Mouse (Mus musculus): Measurements from ENCODE around the gene Spsb1. TPM values are rescaled to one million over a fixed set of nuclear protein-coding genes. Genes with fewer than 3 reads are reported as not detected.

Spsb1 gene
- total RNA-seq (2021): 10 to 100 TPM; 30.3 to 33.3 TPM
- long read RNA-seq, experiment 1, transcript Spsb1-201 (3 exons, 3,092 nt): major isoform, 17 of 24 reads
- long read RNA-seq, experiment 1, partial matches to known transcripts: 0 of 24 reads
- long read RNA-seq, experiment 1, other reads (novel, unspliced or antisense): 4 of 24 reads
- long read RNA-seq, experiment 2, transcript Spsb1-201 (3 exons, 3,092 nt): major isoform, 22 of 27 reads
- long read RNA-seq, experiment 2, partial matches to known transcripts: 0 of 27 reads
- long read RNA-seq, experiment 2, other reads (novel, unspliced or antisense): 3 of 27 reads

GRCm38 (mm10) chr4:149954893-149955439 lies at the start of gene Spsb1:
Spsb1 (minus strand) TSS chr4:149955043.
- peak within 1 kb of the TSS; percentile 93 for H3K4me3 ChIP-seq
- H3K27ac ChIP-seq: peak within 1 kb of the TSS; percentile 89
- TF ChIP-seq CTCF (conservative IDR thresholded peaks at IDR 0.05): 0 out of 2 replicates have a peak, but pooled peaks have one; percentile 8
- DNase-seq (ENCODE audit: low spot score in 2 of 2): peak; percentile 96 to 97

GRCm38 (mm10) chr4:150003641-150004040 lies 48.8 kb upstream of the Spsb1 start:
- no peak for DNase-seq (ENCODE audit: low spot score in 2 of 2)
- Histone ChIP-seq H3K4me3 (no peak overlapping the region), H3K27ac (no peak overlapping the region)
- no peak for TF ChIP-seq CTCF (conservative IDR thresholded peaks at IDR 0.05)

GRCm38 (mm10) chr4:150003021-150003580 lies 48.3 kb upstream of the Spsb1 start:
- no peak overlapping the region for H3K27ac ChIP-seq
- H3K4me3 ChIP-seq: no peak overlapping the region
- no peak for TF ChIP-seq CTCF (conservative IDR thresholded peaks at IDR 0.05)
- DNase-seq (ENCODE audit: low spot score in 2 of 2): no peak

GRCm38 (mm10) chr4:150002021-150002528 lies 47.2 kb upstream of the Spsb1 start:
- no peak for DNase-seq (ENCODE audit: low spot score in 2 of 2)
- H3K27ac ChIP-seq: no peak overlapping the region
- no peak overlapping the region for H3K4me3 ChIP-seq
- TF ChIP-seq CTCF (conservative IDR thresholded peaks at IDR 0.05): no peak

DNA sequence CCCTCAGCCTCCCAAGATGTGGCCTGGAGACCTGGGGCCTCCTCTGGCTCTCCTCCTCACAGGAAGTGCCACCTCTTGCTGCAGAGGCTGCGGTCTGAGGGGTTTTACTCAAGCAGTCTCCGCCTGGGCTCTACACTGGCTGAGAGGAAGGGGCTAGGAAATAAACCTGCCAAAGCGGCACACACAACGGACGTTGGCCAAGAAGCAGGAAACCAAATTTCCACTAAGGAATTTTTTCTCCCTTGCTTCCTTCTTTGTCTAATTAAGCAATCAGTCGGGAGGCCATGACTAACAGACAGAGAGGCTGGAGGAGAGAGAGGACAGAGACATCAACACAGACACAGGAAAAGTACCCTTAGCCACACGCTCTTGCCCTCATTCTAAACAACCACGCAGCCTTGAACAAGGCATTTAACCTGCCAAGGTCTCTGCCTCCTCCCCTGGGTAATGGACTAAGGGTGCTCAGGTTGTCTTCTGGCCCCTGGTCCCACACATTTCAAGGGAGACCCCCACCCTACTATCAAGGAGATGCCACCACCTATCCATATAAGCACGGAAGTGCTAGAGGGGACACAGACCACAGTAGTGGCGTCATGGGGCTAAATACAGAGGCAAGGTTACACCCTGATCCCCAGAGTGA lies 46.5 kb upstream of the Spsb1 start:
- Histone ChIP-seq H3K4me3 (no peak overlapping the region), H3K27ac (no peak overlapping the region)
- DNase-seq (ENCODE audit: low spot score in 2 of 2): no peak
- TF ChIP-seq CTCF (conservative IDR thresholded peaks at IDR 0.05): no peak

GRCm38 (mm10) chr4:149999931-150000555 lies 45.2 kb upstream of the Spsb1 start:
- Histone ChIP-seq H3K27ac (no peak overlapping the region), H3K4me3 (no peak overlapping the region)
- DNase-seq (ENCODE audit: low spot score in 2 of 2): no peak
- no peak for TF ChIP-seq CTCF (conservative IDR thresholded peaks at IDR 0.05)

DNA sequence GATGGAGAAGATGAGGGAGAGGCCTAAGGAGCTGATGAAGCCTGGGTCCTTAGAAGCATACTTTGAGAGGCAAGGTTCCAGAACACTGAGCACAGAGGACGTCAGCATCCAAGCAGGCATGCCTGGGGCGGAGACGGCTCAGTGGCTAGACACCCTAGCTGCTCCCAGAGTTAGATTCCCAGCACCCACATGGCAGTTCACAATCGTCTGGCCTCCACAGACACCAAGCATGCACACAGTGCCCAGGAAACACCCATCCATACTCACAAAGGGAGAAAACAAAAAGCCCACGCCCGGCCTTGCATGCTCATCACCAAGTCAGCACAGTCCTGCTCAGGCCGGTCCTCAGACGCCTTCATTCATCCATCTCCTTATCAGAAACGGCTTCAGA lies 44.7 kb upstream of the Spsb1 start:
- DNase-seq (ENCODE audit: low spot score in 2 of 2): no peak
- no peak overlapping the region for H3K27ac ChIP-seq
- no peak overlapping the region for H3K4me3 ChIP-seq
- no peak for TF ChIP-seq CTCF (conservative IDR thresholded peaks at IDR 0.05)

- Histone ChIP-seq H3K4me3 (no peak overlapping the region), H3K27ac (no peak overlapping the region)
- TF ChIP-seq CTCF (conservative IDR thresholded peaks at IDR 0.05): no peak
- DNase-seq (ENCODE audit: low spot score in 2 of 2): no peak
Measured at GRCm38 (mm10) chr4:149998786-149999509, 44.1 kb upstream of the Spsb1 start.

DNA sequence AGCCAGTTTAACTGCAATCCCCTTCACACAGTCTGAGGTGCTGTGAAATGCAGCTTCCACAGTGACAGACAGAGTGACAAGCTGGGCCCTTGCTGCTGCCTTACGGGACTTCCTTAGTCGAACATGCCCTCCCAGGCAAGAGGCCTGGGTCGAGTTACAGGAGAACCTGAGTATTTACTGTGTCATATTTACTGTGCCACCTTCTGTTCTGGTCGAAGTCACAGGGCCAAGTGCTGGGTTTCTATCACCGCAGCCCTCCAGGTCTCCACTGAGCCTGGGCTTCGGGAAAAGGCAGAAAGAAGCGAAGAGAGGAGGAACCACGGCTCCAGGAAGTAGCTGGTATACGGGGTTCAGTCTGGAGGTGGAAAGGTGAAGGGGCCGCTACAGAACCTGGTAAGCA lies 43.2 kb upstream of the Spsb1 start:
- no peak overlapping the region for H3K27ac ChIP-seq
- no peak overlapping the region for H3K4me3 ChIP-seq
- no peak for DNase-seq (ENCODE audit: low spot score in 2 of 2)
- no peak for TF ChIP-seq CTCF (conservative IDR thresholded peaks at IDR 0.05)

GRCm38 (mm10) chr4:149996440-149996839 lies 41.6 kb upstream of the Spsb1 start:
- no peak for DNase-seq (ENCODE audit: low spot score in 2 of 2)
- Histone ChIP-seq H3K27ac (no peak overlapping the region), H3K4me3 (no peak overlapping the region)
- TF ChIP-seq CTCF (conservative IDR thresholded peaks at IDR 0.05): no peak

- Histone ChIP-seq H3K27ac (no peak overlapping the region), H3K4me3 (no peak overlapping the region)
- no peak for TF ChIP-seq CTCF (conservative IDR thresholded peaks at IDR 0.05)
- DNase-seq (ENCODE audit: low spot score in 2 of 2): no peak
Measured at GRCm38 (mm10) chr4:149995911-149996310, 41.1 kb upstream of the Spsb1 start.

- TF ChIP-seq CTCF (conservative IDR thresholded peaks at IDR 0.05): no peak
- Histone ChIP-seq H3K4me3 (no peak overlapping the region), H3K27ac (no peak overlapping the region)
- no peak for DNase-seq (ENCODE audit: low spot score in 2 of 2)
Measured at GRCm38 (mm10) chr4:149994218-149994617, 39.4 kb upstream of the Spsb1 start.
